Mouse (Mus musculus): ENCODE measurements around the gene Fosb.

GRCm38 (mm10) chr7:19344237-19344847 is 34.5 kb upstream of the Fosb start, which contains the start of gene Ercc1:
- TF ChIP-seq POLR2A (IDR thresholded peaks at IDR 0.05; ENCODE audit: low read depth, low read length): no peak
- TF ChIP-seq CTCF (IDR thresholded peaks at IDR 0.05; ENCODE audit: extremely low read depth, insufficient read length, insufficient replicate concordance, low read depth, low read length): no peak

All from small intestine, adult 2 months (tissue).